Mouse (Mus musculus): Measurements from ENCODE around the gene Proser2. TPM values are rescaled to one million over a fixed set of nuclear protein-coding genes. Genes with fewer than 3 reads are reported as not detected.

Proser2 gene
- polyA plus RNA-seq, 1 experiment from 2014 or later: 2.3 TPM

GRCm38 (mm10) chr2:6049018-6049417, 81.0 kb downstream of the Proser2 start:
- no peak overlapping the region for H3K27ac ChIP-seq (ENCODE audit: low read depth, low read length)
- no peaks in the 10 kb centered on the region for H3K4me1 ChIP-seq (replicated peaks; ENCODE audit: control insufficient read depth, insufficient read depth, low read length)
- ATAC-seq (ENCODE audit: low FRiP score) (no peak), DNase-seq (ENCODE audit: low spot score) (no peak)
- H3K4me3 ChIP-seq (ENCODE audit: low read depth, low read length): no peak overlapping the region
- 94% methylated on average over 3 of the region's 3 CpGs for WGBS
- H3K9me3 ChIP-seq (ENCODE audit: control insufficient read depth, low read length): no peaks in the 10 kb centered on the region
- peaks cover 4% of the 10 kb centered on the region for H3K36me3 ChIP-seq (ENCODE audit: control insufficient read depth, insufficient read depth, low read length)
- no peak overlapping the region for H3K4me2 ChIP-seq (replicated peaks; ENCODE audit: low read depth, low read length)
- H3K27me3 ChIP-seq (ENCODE audit: control insufficient read depth, insufficient read depth, low read length): no peaks in the 10 kb centered on the region
- no peak overlapping the region for H3K9ac ChIP-seq (ENCODE audit: low read depth, low read length)

- DNase-seq (ENCODE audit: low spot score) (no peak), ATAC-seq (ENCODE audit: low FRiP score) (no peak)
- no peaks in the 10 kb centered on the region for H3K27me3 ChIP-seq (ENCODE audit: control insufficient read depth, insufficient read depth, low read length)
- H3K36me3 ChIP-seq (ENCODE audit: control insufficient read depth, insufficient read depth, low read length): peaks cover 4% of the 10 kb centered on the region
- no peak overlapping the region for H3K27ac ChIP-seq (ENCODE audit: low read depth, low read length)
- no peaks in the 10 kb centered on the region for H3K9me3 ChIP-seq (ENCODE audit: control insufficient read depth, low read length)
- H3K4me3 ChIP-seq (ENCODE audit: low read depth, low read length): no peak overlapping the region
- no peak overlapping the region for H3K9ac ChIP-seq (ENCODE audit: low read depth, low read length)
- no peaks in the 10 kb centered on the region for H3K4me1 ChIP-seq (replicated peaks; ENCODE audit: control insufficient read depth, insufficient read depth, low read length)
- no peak overlapping the region for H3K4me2 ChIP-seq (replicated peaks; ENCODE audit: low read depth, low read length)
- WGBS: 86% methylated on average over 4 of the region's 4 CpGs
These were observed 81.4 kb downstream of the Proser2 start for GRCm38 (mm10) chr2:6048570-6048969.

Other genes with a start within 250 kb of the Proser2 start
- gene Sec61a2, start 234.8 kb downstream of the Proser2 start, polyA plus RNA-seq (2014; fragmentation: Nextera tagmentation; extraction: Ambion mirVana): 78.1 and 85.9 TPM in 2 replicates
- gene Dhtkd1, start 187.4 kb downstream of the Proser2 start, polyA plus RNA-seq (2014; fragmentation: Nextera tagmentation; extraction: Ambion mirVana): 3.8 and 8.4 TPM in 2 replicates
- gene Upf2, start 178.7 kb downstream of the Proser2 start, polyA plus RNA-seq (2014; fragmentation: Nextera tagmentation; extraction: Ambion mirVana): 11.9 and 14.4 TPM in 2 replicates
- 2.4 and 2.6 TPM in 2 replicates for gene Echdc3, start 82.8 kb upstream of the Proser2 start, polyA plus RNA-seq (2014; fragmentation: Nextera tagmentation; extraction: Ambion mirVana)
- 12.9 and 15.8 TPM in 2 replicates for gene Usp6nl, start 192.5 kb upstream of the Proser2 start, polyA plus RNA-seq (2014; fragmentation: Nextera tagmentation; extraction: Ambion mirVana)

Data from hindbrain, embryonic 11.5 days (tissue).